Mouse (Mus musculus) cerebellum, postnatal 4 days (tissue): ENCODE measurements around the gene H3f3a.

Experiments
- DNase-seq, 2 experiments: peaks; one replicate each; pipeline ENCODE4 v3.0.0; 2022; ENCODE audit warnings: low spot score in 2 of 2, mixed read lengths in 1 of 2

H3f3a gene

DNA sequence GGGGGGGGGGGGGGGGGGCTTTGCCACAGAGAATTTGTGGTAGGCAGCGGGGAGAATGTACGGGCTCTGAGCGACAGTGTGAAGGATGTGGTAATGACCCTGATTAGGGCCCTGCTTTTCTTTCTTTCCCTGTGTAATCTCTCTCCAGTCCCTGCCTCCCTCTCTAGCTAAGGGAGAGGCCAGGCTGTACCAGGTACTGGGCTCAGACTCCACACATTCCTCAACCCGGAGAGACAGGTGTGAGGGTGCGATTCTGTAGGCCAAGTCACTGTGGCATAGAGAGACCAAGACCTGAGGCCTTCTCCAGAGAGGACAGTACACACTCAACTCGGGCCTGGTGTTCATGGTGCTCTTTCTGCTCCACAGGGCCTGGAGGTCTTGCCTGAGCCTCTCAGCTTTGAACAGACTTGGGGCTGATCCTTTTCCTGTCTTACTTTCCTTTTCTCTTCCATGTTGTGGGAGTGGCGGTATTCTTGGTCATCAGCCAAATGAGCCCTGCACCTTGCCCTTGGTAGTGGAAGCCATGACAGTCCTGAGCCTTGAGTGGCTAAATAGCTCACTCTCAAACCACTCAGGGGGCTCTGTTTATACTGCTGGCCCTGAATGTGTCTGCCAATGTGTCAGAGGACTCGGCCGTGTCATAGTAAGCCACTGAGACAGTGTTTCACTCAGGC is 30.7 kb downstream of the H3f3a start:
- DNase-seq = no peak

DNA sequence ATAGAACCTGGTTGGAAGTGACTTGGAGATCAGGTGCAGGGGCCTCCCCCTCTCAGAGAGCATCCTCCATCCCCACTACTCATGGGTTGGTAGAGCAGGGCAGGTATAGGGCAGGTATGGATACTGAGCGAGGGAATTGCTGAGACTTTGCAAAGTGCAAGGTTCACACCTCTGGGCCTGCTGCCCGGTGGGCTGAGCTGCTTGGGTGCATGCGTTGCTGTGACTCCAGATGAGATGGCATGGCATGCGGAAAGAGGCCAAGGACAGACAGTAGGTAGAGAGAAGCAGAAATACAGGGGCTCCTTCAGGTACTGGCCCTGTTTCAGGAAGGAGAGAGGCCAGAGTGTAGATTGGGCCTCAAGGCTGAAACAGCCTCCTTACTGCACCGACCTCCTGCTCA is 32.5 kb downstream of the H3f3a start:
- DNase-seq = no peak

DNA sequence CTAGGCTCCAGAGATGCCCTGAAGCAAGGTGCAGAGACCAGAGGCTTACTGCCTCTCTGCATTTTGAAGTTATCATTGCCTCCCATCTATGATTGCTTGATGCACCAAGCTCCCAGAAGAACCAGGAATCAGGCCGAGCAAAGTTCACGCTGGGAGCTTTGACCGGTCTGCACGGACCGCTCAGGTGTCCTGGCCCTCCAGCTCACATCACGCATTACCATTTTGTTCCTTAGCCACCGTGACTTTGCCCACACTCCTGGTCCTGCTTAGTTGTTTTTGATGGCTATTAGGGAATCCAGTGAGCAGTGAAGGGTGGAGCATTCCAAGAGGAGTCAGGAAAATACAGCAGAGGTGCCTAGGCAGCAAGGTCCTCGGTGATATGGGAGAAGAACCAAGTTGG is 33.5 kb downstream of the H3f3a start:
- DNase-seq = no peak

DNA sequence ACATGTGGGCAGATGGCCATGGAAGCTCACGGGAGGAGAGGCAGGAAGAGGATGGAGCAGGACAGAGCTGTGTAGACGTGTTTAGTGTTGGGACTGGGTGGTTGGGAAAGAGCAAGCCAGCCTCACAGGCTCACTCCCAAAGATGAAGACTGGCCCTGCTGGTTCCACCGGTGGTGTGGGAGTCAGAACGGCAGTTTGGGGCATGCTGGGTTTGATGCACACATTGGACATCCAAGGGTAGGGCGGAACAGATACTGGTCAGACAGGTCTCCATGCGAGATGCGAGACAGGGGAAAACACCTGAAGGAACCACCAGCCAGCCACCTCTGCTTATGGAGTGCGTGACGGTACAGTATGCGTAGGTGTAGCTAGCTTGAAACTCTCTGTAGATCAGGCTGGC is 34.8 kb downstream of the H3f3a start:
- DNase-seq = no peak

DNA sequence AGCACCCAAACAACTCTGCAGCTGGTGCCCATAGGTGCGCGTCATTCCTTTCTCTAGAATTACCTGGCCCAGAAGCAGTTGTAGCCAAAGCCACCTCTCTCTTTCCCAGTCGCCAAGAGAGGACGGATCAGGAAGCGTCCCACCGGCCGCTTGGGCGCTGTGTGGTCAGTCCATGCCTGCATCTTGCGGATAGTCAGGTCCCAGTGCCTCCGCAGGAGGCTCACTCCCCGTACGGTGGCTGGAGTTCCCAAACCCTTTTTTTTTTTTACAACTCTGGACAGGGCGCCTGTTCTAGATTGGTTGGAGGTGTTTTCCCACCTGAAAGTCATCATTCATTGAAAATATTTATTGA is 35.4 kb downstream of the H3f3a start:
- DNase-seq = no peak

DNA sequence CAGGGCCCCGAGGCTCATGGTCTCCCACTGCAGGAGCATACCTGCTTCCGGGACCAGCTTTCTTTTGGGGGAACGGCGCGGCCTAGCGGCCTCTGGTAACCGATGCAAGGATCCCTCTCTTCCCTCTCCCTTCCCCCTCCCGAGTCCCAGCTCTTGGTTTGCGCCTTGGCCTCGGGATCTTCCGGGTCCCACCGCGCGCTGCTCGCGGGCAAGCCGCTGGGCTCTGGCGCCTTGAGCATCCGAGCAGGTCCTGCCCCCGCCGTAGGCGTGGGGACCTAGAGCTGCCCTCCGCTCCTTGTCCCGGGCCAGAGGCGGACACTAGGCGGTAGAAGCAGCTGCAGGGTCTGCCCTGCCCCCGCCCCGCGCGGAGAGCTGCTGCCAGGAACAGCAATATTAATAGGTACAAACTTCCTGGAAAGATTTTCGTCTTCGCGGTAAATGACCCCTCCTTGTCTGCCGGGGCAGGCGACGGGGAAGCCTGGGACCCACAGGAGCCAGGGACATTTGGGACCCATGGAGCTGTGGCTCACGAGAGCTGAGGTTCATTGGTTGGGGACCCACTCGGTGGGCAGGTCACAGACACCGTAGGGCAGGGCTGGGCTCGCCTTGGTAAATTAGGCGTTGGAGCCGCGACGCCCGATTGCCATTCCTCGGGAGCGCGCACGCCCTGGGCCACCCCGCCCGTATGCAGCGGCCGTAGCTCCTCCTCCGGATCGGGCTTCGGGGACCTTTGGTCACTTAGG is 35.9 kb downstream of the H3f3a start:
- DNase-seq = peak; percentile 50 to 81

DNA sequence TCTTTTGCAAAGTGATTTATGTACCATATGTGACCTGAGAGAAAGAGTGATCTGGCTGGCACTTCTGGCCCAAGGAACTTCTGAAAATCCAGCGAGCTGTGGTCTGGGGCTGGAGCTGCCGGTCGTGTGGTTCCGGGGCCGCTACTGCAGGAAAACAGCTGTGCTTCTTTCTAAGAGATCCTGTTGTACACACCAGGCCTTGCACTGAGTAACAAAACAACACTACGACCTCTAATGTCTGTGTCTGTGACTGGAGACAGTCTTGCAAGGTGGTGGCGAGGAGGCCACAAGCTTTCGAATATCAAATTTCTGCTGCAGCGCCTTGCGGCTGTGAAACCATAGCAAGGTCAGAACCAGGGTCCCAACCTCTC is 36.5 kb downstream of the H3f3a start:
- no peak for DNase-seq

DNA sequence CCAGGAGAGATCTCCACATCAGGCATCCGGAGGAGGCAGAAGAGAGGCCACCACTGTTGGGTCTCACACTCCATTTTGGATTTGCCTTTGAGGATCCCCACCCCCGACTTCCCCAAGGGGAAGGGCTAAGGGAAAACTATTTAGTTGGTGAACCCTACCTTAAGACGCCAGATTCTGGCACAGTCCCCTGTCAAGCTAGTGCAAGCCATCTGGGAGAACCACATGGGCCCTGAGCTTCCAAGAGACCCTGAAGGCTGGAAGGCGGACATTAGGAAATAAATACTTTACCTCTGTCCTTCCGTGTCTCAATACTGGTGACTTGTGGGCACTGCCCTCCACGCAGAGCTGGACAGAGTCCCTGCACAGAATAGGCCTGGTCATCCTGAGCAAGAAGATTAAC is 37.2 kb downstream of the H3f3a start:
- DNase-seq = no peak

DNA sequence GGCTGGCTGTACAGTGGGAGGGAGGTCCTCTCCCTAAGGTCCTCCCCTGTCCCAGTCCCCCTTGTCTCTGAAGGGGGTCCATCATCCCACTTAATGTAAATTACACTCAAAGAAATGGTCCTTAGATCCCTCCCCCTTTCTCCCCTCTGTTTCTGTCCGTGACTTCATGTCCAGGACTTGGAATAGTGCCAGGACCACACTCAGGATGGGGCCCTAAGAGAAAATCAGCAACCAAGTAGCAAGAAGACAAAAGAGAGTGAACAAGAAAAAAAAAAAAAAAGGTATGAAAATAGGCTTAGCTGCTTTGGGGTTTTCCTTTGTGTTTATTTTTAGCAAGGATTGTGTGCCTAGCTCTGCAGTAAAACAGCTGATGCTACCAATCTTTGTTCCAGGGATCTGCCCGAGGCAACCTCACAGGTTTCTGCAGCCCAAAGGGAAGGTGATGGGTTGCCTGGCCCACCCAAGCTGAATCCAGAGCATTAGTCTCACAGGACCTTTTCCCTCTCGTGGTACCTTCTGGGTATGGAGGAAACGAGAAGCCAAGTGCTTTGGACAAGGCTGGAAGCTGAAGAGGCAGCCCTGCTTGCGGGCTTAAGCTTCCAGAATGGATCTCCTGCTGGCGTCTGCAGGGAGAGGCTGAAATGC is 37.8 kb downstream of the H3f3a start:
- DNase-seq = no peak

DNA sequence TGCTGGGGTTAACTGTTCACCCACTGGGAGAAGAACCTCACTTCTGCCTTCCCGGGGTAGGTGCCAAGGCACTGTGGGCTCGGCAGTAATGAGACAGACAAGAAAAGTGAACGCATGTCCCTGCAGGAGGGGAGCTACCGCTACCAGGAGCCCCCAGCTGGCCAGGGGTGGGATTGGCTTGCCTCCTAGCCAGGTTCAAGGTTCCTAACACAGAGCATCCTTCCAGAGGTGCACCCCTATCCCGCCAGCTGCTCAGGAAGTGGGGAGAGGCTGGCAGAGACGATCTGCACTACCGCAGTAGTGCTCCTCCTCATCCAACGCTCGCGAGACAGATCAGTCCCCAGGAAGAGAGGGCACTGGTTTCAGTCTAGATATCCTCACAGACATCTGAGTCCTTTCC is 38.4 kb downstream of the H3f3a start:
- no peak for DNase-seq

DNA sequence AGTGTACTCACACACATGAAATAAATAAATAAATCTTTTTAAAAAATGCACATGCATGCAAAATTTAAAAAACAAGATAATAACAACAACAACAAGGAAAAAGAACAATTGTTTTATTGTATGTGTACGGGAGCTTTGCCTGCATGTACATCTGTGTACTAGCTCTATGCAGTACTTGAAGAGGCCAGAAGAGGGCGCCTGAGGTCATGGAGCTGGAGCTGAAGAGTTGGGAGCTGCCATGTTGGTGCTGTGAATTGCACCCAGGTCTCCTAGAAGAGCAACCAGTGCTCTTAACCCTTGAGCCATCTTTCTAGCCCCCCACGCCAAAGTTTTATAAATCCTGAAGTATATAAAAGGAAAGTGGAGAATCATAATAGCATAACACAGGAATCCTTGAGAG is 39.1 kb downstream of the H3f3a start:
- peak in 1 of 2 experiments; percentile 25 for DNase-seq

DNA sequence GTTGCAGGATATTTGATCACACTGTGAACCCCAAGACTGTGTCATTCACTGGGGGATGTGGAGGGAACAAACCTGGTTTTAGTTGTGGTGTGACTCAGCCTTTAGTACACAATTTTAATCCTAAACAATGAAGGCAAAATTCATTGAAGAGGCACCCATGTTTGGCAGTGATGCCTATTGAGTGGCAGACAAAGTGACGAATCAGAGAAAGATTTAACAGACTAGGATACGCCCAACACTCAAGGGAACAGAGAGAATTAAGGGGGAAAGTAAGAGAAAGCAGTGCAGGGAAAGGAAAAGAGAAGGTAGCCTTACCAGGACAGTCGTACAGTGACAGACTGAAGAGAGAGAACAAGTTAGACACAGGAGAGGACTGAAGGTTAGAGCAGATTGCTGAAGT is 41.5 kb downstream of the H3f3a start:
- no peak for DNase-seq

DNA sequence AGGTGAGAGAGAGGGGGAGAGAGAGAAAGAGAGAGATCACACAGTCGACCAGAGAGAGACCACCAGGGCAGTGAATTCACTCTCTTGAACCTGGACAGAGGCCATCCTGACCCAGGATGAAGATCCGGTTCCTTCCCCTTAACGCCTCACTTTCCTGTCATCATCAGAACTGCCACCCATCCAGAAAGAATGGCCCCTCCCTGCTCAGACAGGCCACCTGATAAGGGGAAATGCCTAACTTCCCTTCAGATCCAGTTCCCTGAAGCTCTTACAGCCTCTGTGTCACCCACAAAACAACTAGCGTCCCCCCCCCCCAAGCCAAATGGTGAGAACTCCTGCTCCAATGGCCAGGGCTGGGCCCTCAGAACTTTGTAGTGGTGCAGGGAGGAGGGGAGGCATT is 42.0 kb downstream of the H3f3a start:
- DNase-seq = no peak

DNA sequence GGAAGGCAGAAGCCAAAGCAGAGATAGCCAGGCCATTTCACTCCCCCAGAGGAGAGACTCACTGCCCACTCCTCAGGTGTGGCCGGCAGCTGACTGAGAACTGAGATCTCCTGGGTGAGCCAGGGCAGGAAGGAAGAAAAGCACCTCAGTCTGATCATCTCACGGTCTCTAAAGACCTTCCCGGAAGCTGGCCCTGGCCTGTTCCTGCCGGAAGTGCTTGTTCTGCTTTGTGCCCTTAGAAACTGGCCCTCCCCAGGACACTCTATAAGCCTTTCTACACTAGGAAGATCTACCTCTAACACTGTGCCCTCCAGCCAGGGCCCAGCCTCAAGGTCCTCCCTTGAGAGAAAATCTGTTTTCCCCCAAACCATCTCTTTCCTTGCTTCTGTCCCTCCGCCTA is 42.4 kb downstream of the H3f3a start:
- DNase-seq = no peak

DNA sequence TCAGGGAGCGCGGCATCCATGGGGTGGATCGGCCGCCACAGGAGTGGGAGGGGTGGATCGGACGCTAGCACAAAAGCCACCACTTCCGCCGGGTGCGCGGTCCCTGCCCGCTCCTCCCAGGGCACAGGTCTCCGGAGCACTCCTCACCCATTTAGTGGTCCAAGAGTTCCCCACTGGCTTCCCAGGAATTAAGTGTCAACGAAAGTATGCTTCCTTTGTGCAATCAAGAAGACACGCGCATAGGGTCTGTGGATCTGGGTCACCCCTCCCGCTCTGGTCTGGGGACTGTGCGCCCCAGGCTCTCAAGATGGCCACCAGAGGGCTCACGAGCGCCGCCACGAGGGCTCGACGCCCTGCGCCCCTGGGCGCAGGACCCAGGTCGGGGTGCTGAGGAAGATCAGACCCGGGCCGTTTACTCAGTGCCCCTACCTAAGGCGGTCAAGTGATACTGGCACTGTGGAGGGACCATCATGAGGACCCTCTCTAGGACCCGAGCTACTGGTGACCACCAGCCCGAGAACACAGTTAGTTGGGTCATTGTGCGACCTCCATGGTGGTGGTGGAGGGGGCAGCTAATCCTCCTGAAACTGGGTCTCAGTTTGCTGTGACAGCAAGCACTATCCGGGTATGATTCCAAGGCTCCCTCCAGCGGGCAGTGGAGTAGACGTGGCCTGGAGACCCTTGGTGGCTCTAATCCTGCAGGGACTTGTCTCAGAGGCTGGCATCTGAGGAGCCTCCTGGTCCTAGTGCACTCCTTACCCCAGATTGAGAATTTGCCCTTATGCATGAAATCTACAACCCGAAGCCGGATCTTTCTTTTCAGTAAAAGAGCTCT is 45.2 kb downstream of the H3f3a start:
- peak; percentile 65 to 83 for DNase-seq

DNA sequence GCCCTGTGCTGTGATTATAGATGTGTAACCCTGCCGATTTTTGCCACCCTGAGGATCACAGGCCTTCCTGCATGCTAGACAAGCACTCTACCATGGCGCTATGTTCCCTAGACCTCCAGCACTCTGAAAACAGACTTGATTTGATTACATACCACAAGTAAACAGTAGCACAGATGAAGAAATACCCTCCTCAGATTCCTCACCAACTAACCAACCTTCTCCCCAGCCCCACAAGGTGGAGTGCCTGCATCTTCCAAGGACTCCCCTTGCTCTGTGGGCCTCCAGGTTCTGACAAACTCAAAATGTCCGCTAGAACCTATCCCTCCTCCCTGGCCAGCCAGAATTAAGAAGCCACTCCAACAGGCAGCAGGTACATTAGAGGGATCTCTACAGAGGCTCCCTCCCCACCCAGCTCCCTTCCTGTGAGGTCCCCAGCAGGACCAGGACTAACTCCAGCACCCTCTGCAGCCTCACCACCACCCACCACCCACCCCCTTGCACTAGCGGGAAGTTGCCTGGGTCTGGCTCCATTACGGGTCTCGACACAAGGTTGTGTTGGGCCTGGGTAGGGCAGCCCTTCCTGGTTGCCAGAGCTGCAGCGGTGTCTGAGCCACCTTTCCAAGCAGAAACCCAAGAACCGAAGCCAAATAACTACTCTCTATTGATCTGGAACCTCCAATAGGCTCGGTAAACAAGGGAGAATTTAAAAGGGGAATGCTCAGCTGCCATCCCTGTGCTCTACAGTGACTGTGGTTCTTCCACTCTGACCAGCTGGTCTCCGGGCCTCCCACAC is 46.0 kb downstream of the H3f3a start:
- DNase-seq = peak in 1 of 2 experiments; percentile 22

DNA sequence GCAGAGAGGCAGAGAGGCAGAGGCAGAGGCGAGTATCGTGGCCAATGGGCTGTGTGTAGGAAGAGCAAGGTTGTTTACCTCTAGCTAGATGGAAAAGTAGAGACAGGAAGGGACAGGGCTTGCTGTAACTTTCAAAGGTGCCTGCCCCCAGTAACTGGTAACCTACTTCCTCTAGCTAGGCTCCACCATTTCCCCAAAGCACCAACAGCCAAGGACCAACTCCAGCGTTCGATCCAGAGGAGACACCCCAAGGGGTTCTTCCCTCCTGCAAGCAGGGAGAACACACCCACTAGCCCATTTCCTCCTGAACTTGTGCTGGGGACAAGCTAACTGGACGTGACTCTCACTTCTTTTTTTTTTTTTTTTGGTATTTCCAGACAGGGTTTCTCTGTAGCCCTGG is 47.2 kb downstream of the H3f3a start:
- no peak for DNase-seq

DNA sequence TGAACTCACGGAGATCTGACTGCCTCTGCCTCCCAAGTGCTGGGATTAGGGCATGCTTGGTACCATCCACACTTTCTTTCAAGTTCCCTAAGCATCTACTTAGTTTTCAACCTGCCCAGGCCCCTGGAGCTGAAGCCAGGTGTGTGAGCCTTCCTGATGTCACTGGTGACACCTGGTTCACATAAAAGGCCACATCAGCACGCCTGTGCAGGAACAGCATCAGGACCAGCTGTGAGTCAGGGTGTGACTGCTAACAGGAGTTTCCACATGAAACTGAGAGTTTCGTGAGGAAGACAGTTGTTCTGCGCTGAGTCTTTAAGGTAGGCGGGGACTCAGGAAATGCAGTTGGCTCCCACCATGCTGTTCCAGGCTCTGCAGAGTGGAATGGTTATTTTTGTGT is 48.4 kb downstream of the H3f3a start:
- DNase-seq = no peak

DNA sequence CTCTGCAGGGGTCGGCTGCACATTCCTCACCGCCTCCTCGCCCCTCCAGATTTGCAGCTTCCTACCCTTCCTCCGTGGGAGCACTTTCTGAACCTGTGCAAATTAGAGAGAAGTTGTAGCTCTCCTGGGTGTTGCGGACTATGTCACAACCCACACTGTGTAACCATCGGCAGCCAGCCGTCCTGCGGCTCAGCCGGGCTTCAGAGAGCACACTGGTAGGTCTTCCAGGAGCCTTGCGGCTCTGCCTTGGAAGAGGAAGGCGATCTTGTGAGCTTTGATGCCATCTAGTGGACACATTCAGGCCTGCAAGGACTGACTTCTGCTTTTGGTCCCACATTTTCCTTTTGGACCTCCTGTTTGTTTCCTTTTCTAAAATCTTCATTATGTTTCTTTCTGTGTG is 49.9 kb downstream of the H3f3a start:
- peak; percentile 70 to 89 for DNase-seq

DNA sequence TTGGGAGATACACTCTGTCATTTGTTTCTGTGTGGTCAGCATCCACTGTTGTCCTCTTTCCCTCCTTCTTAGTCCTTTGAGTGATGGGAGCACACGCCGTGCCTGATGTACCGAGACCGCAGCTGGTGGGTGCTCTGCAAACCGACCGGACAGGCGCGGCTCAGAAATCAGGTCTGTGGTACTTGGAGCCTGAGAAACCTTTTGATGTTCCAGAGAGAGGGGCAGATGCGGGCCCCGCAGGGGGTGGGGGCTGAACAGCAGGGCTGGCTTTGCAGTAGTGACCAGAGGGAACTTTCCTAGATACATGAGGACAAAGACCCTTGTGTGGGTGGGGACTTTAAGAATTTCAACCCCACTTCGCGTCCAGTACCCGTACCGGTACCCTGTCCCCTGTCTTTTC is 50.4 kb downstream of the H3f3a start:
- peak in 1 of 2 experiments; percentile 64 for DNase-seq

DNA sequence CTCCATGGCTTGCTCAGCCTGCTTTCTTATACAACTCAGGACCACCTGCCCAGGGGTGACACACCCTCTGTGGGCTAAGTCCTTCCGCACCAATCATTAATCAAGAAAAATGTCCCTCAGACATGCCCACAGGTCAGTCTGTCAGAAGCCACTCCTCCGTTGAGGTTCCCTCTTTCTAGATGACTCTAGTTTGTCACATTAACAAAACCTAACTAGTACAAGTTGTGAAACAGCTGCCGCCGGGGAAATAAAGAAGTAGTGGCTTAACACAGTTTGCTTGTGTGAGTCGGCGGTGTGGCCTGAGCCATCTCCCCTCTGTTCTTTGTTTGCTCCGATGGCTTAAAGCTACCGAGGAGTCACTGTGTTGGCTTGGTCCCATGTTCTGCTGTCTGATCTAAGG is 51.1 kb downstream of the H3f3a start:
- no peak for DNase-seq

DNA sequence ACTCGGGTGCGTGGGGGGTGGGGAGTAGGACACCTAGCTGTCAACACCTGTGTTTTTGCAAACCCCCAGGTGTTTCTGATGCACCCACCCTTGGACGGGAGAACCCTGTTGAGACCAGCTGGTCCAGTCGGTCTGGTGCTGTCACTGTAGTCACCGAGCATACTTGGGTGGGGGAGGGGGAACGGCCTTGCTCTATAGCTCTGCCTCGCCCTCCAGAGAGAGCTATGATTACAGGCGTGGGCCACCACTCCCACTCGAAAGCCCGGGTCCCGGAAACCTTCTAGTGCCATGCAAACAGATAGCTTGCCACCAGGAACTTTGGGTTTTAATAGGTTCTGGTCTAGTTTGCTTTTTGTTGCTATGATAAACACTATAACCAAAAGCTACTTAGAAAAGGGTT is 51.6 kb downstream of the H3f3a start:
- DNase-seq = no peak
